Mouse (Mus musculus) liver, adult 2 months (tissue): ENCODE measurements around the gene Kcnmb2.

ENCODE experiments used
- CTCF ChIP-seq: fragments of 200-500 bp; IDR thresholded peaks from 2 replicates; pipeline ENCODE4 v1.5.1; 2011; ENCODE audit warnings: low read depth, low read length, control low read depth
- POLR2A ChIP-seq: fragments of 200-500 bp; IDR thresholded peaks from 2 replicates; pipeline ENCODE4 v1.6.1; 2011; ENCODE audit warnings: low read length, control low read depth; ENCODE audit not compliant: insufficient read depth; ENCODE audit errors: extremely low read depth

DNA sequence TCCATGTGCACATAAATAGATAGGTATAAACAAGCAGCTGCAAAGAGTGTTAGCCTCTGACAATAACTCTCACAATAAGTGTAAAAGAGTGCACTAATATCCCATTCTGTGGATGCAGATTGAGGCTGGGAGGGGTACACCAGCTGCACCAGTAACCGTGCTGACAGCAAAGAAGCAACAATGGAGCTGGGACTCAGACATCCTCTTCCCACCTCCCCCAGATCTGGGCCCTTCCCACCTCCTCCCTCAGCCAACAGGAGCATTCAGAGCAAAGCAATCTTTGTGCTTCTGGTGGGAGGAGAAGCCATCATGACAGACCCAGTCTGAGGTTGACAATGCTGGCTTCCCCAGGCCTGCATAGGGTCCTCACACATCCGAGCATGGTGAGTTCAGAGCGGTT, 242.3 kb downstream of the Kcnmb2 start:
- no peak for TF ChIP-seq POLR2A
- TF ChIP-seq CTCF = no peak
